Comparison of ENCODE assay signal across 2 mouse cellular contexts in the genomic region with DNA sequence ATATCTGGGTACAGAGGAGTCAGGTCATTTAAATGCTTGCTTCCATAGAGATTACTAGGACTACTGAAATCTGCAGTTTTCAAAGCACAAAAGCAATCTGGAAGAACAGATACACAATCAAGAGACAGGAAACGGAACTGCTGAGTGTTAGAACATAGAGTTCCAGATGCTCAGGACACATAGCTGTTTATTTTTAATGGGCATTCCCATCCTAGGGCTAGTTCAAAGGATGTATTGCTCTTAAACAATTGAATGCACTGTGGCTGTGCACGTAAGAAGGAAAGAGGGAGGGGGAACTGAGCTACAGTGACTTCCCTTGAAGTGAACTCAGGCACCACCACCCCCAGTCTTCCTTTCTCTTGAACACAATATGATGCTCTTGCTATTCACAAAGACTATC. TPM values are rescaled to one million over a fixed set of nuclear protein-coding genes. Genes with fewer than 3 reads are reported as not detected.
"Had no signal": no experiment of that assay in that cellular context is flagged by ENCODE, and none has a peak within 500 bp of the region (broad histone marks: within the 10 kb centered on the region; RNA-seq: fewer than 3 reads in every experiment).

No protein-coding gene starts in this region.

RNA-seq across cellular contexts. Expression of a gene that starts 58.5 kb away (rescaled TPM):
- total RNA-seq: monocyte, adult 5-6 weeks had no signal
- polyA plus RNA-seq: macrophage had no signal
